Comparison of ENCODE assay signal across 25 mouse cellular contexts in genomic region chr19:32302835-32303381, GRCm38 (mm10).
DNase-seq lines count a peak whose midpoint lies in the region; ATAC-seq and TF ChIP-seq lines count a peak whose summit lies in the region.
"Had no signal": no experiment of that assay in that cellular context is flagged by ENCODE, and none has a peak within 500 bp of the region (broad histone marks: within the 10 kb centered on the region; RNA-seq: fewer than 3 reads in every experiment).

No protein-coding gene starts in this region.

- no peaks in the 10 kb centered on the region for H3K36me3 ChIP-seq in heart, embryonic 15.5 days
- no peaks in the 10 kb centered on the region for H3K36me3 ChIP-seq in liver, adult 2 months (ENCODE audit: control insufficient read depth, insufficient read depth, low read length)
- no peaks in the 10 kb centered on the region for H3K36me3 ChIP-seq in liver, embryonic 11.5 days (ENCODE audit: control insufficient read depth, insufficient read depth, low read length)
- H3K36me3 ChIP-seq: embryonic facial prominence, embryonic 13.5 days; forebrain, embryonic 12.5 days; hindbrain, embryonic 10.5 days; limb, embryonic 15.5 days; midbrain, embryonic 15.5 days had no signal

- peaks cover 25% of the 10 kb centered on the region for H3K4me1 ChIP-seq in heart, embryonic 15.5 days (replicated peaks)
- peaks cover 6% of the 10 kb centered on the region for H3K4me1 ChIP-seq in liver, adult 2 months (ENCODE audit: control insufficient read depth, insufficient read depth, low read length)
- H3K4me1 ChIP-seq in liver, embryonic 11.5 days (replicated peaks; ENCODE audit: control insufficient read depth, insufficient read depth, low read length): 0 out of 2 replicates have a peak, but pooled peaks cover 4% of the 10 kb centered on the region
- H3K4me1 ChIP-seq in cortical plate, adult 2 months (ENCODE audit: control insufficient read depth, insufficient read depth, low read length): peaks cover 5% of the 10 kb centered on the region
- H3K4me1 ChIP-seq: midbrain, embryonic 15.5 days had no signal

- 66% methylated on average over 5 of the region's 5 CpGs for WGBS in heart, embryonic 15.5 days
- 80% methylated on average over 5 of the region's 5 CpGs for WGBS in liver, adult 2 months
- WGBS in liver, embryonic 11.5 days: 64% methylated on average over 5 of the region's 5 CpGs

- no peaks in the 10 kb centered on the region for H3K9me3 ChIP-seq in heart, embryonic 15.5 days (replicated peaks)
- H3K9me3 ChIP-seq in liver, embryonic 11.5 days (ENCODE audit: control insufficient read depth, low read length): no peaks in the 10 kb centered on the region
- H3K9me3 ChIP-seq: embryonic facial prominence, embryonic 13.5 days; forebrain, embryonic 12.5 days; heart, embryonic 13.5 days; hindbrain, embryonic 10.5 days; limb, embryonic 15.5 days; midbrain, embryonic 15.5 days had no signal

- H3K9ac ChIP-seq in heart, embryonic 15.5 days: no peak overlapping the region
- no peak overlapping the region for H3K9ac ChIP-seq in liver, adult 2 months (ENCODE audit: low read depth, low read length)
- no peak overlapping the region for H3K9ac ChIP-seq in liver, embryonic 11.5 days (ENCODE audit: low read depth, low read length)
- H3K9ac ChIP-seq: embryonic facial prominence, embryonic 13.5 days; forebrain, embryonic 12.5 days; heart, embryonic 13.5 days; limb, embryonic 15.5 days; midbrain, embryonic 15.5 days had no signal

- no peak overlapping the region for H3K4me2 ChIP-seq in heart, embryonic 15.5 days
- H3K4me2 ChIP-seq in liver, embryonic 11.5 days: no peak overlapping the region
- H3K4me2 ChIP-seq: embryonic facial prominence, embryonic 13.5 days; forebrain, embryonic 12.5 days; heart, embryonic 13.5 days; limb, embryonic 15.5 days; midbrain, embryonic 15.5 days had no signal

- no peaks in the 10 kb centered on the region for H3K27me3 ChIP-seq in heart, embryonic 15.5 days
- no peaks in the 10 kb centered on the region for H3K27me3 ChIP-seq in liver, adult 2 months (ENCODE audit: control insufficient read depth, insufficient read depth, low read length)
- H3K27me3 ChIP-seq in liver, embryonic 11.5 days (replicated peaks; ENCODE audit: control insufficient read depth, insufficient read depth, low read length): no peaks in the 10 kb centered on the region
- H3K27me3 ChIP-seq: embryonic facial prominence, embryonic 13.5 days; forebrain, embryonic 12.5 days; heart, embryonic 13.5 days; limb, embryonic 15.5 days; midbrain, embryonic 15.5 days had no signal

- H3K4me3 ChIP-seq in heart, embryonic 15.5 days: no peak overlapping the region
- H3K4me3 ChIP-seq in liver, adult 2 months (ENCODE audit: insufficient read depth, low read depth, low read length): no peak overlapping the region
- H3K4me3 ChIP-seq in liver, embryonic 11.5 days (ENCODE audit: low read depth, low read length): no peak overlapping the region
- no peak overlapping the region for H3K4me3 ChIP-seq in cortical plate, adult 2 months (ENCODE audit: insufficient read depth, low read length)
- H3K4me3 ChIP-seq: embryonic facial prominence, embryonic 13.5 days; erythroblast, embryonic 14.5 days; forebrain, embryonic 12.5 days; heart, embryonic 13.5 days; hindbrain, embryonic 10.5 days; limb, embryonic 15.5 days; midbrain, embryonic 15.5 days; myocyte had no signal

- no peak for ATAC-seq in heart, embryonic 15.5 days (replicated peaks; ENCODE audit: insufficient number of reproducible peaks, insufficient read depth, low FRiP score, low read depth)
- no peak for ATAC-seq in liver, embryonic 11.5 days (replicated peaks; ENCODE audit: low FRiP score)
- peak; percentile 45 for ATAC-seq in CD4-positive, CD25-positive, alpha-beta regulatory T cell, adult 4 months
- ATAC-seq: hindbrain, embryonic 16.5 days; intestine, embryonic 16.5 days; midbrain, embryonic 15.5 days had no signal

- peaks cover 14% of the 10 kb centered on the region; the same call in 1 of the 2 replicates for H3K79me2 ChIP-seq in liver, adult 2 months (ENCODE audit: control insufficient read depth, insufficient read depth, low read length)

- no peak for DNase-seq in heart, adult 8-10 months (ENCODE audit: low spot score)
- no peak for DNase-seq in liver, adult 2 months (ENCODE audit: extremely low read depth, low read depth, low spot score)
- no peak for DNase-seq in liver, embryonic 11.5 days (ENCODE audit: low spot score)
- DNase-seq in retina, postnatal 1 day: no peak
- DNase-seq in c-Kit-positive CD71-positive TER-119-positive erythroid progenitor cells, embryonic 14.5 days (ENCODE audit: low spot score): no peak
- DNase-seq: adrenal gland, postnatal 36 days; cerebellum, adult 11-12 months; embryo, embryonic 11 days; kidney, postnatal 36 days; lung, postnatal 10 days; thymus, adult 18-20 months; thymus, postnatal 36 days had no signal

- no peak for TF ChIP-seq POLR2A in liver, adult 2 months (IDR thresholded peaks at IDR 0.05; ENCODE audit: extremely low read depth, insufficient read depth, low read length)
- no peak for TF ChIP-seq POLR2A in cortical plate, adult 2 months (IDR thresholded peaks at IDR 0.05; ENCODE audit: extremely low read depth, insufficient read depth, low read length)

- TF ChIP-seq CTCF in liver, adult 2 months (IDR thresholded peaks at IDR 0.05; ENCODE audit: low read depth, low read length): no peak
- TF ChIP-seq CTCF in cortical plate, adult 2 months (IDR thresholded peaks at IDR 0.05; ENCODE audit: extremely low read depth, insufficient read depth, low read length): no peak

- H3K27ac ChIP-seq in heart, embryonic 15.5 days: peak overlapping the region; percentile 18; the same call in 1 of the 2 replicates
- peak overlapping the region; percentile 41 for H3K27ac ChIP-seq in liver, adult 2 months (replicated peaks; ENCODE audit: insufficient read depth, low read depth, low read length)
- no peak overlapping the region for H3K27ac ChIP-seq in liver, embryonic 11.5 days (ENCODE audit: low read depth, low read length)
- peak overlapping the region; percentile 81; the same call in 1 of the 2 replicates for H3K27ac ChIP-seq in cortical plate, adult 2 months (ENCODE audit: insufficient read depth, low read length)
- H3K27ac ChIP-seq: embryonic facial prominence, embryonic 13.5 days; forebrain, embryonic 12.5 days; hindbrain, embryonic 10.5 days; limb, embryonic 15.5 days; midbrain, embryonic 15.5 days had no signal
